Mouse (Mus musculus) heart, embryonic 15.5 days (tissue): ENCODE data around the gene Krt9. TPM values are rescaled to one million over a fixed set of nuclear protein-coding genes. Genes with fewer than 3 reads are reported as not detected.
A peak's percentile ranks its signal among the peaks of the same experiment; 100 is the strongest.

Experiments used
- ATAC-seq: fragments of 200-750 bp; cut with Nextera tagmentation; replicated peaks from 2 replicates; pipeline ENCODE4 v1.8.0; 2017; ENCODE audit warnings: low read depth, moderate TSS enrichment; ENCODE audit not compliant: insufficient number of reproducible peaks, insufficient read depth, low FRiP score
- H3K27ac ChIP-seq: fragments of 300-500 bp; sonication (generic); 2 replicates; pipeline ENCODE4 v1.5.1; 2015; ENCODE audit warnings: mild to moderate bottlenecking, inconsistent platforms
- H3K27me3 ChIP-seq: fragments of 300-500 bp; sonication (generic); 2 replicates; pipeline ENCODE4 v1.6.1; 2015; ENCODE audit warnings: inconsistent platforms
- H3K36me3 ChIP-seq: fragments of 300-500 bp; sonication (generic); 2 replicates; pipeline ENCODE4 v1.6.1; 2015; ENCODE audit warnings: mild to moderate bottlenecking, inconsistent platforms
- H3K4me1 ChIP-seq: fragments of 300-500 bp; sonication (generic); replicated peaks from 2 replicates; pipeline ENCODE4 v1.6.1; 2015; ENCODE audit warnings: inconsistent platforms
- H3K4me2 ChIP-seq: fragments of 300-500 bp; sonication (generic); 2 replicates; pipeline ENCODE4 v1.6.1; 2015; ENCODE audit warnings: inconsistent platforms, mild to moderate bottlenecking, moderate library complexity
- H3K4me3 ChIP-seq: fragments of 300-500 bp; sonication (generic); 2 replicates; pipeline ENCODE4 v1.5.1; 2015; ENCODE audit warnings: mild to moderate bottlenecking, inconsistent platforms
- H3K9ac ChIP-seq: fragments of 300-500 bp; sonication (generic); 2 replicates; pipeline ENCODE4 v1.6.1; 2015; ENCODE audit warnings: mild to moderate bottlenecking, inconsistent platforms
- H3K9me3 ChIP-seq: fragments of 300-500 bp; sonication (generic); replicated peaks from 2 replicates; pipeline ENCODE4 v1.6.1; 2016; ENCODE audit warnings: inconsistent platforms
- WGBS: fragments of 180-500 bp; shearing (Covaris S2); methylation state at CpG from one replicate; pipeline ENCODE4 v1.1.7; 2015; ENCODE audit warnings: mixed read lengths; 5-methylcytosine and 5-hydroxymethylcytosine counted together
- polyA plus RNA-seq: library from polyadenylated mRNA; unstranded; fragments of >200 nt; fragmentation: Nextera tagmentation; extraction: Ambion mirVana; gene quantifications from 2 replicates; pipeline ENCODE4 v1.2.1, GENCODE M21; 2015

Gene Krt9
- polyA plus RNA-seq, 1 experiment from 2014 or later, result not detected

DNA sequence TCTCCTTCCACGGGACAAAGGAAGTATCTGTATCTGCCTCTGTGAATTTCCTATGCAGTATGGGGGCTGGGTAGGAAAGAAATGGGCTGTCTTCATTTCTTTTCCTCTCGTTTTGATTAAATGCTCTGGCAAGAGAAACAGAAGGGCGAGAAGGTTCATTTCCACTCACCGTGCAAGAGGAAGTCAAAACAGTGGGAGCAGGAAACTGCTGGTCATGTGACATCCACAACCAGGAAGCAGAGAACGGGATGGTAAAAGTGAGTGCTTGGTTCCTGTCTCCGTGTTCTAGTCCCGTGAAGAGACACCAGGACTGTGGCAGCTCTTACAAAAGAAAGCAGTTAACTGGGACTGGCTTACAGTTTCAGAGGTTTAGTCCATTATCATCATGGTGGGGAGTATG lies 11.3 kb downstream of the Krt9 start:
- no peak for ATAC-seq
- Histone ChIP-seq H3K4me3 (no peak overlapping the region), H3K9ac (no peak overlapping the region), H3K27me3 (no peaks in the 10 kb centered on the region), H3K27ac (no peak overlapping the region), H3K9me3 (0 out of 2 replicates have a peak, but pooled peaks cover 2% of the 10 kb centered on the region), H3K4me1 (no peaks in the 10 kb centered on the region), H3K36me3 (no peaks in the 10 kb centered on the region), H3K4me2 (no peak overlapping the region)
- WGBS, result 57% methylated on average over 7 of the region's 7 CpGs

DNA sequence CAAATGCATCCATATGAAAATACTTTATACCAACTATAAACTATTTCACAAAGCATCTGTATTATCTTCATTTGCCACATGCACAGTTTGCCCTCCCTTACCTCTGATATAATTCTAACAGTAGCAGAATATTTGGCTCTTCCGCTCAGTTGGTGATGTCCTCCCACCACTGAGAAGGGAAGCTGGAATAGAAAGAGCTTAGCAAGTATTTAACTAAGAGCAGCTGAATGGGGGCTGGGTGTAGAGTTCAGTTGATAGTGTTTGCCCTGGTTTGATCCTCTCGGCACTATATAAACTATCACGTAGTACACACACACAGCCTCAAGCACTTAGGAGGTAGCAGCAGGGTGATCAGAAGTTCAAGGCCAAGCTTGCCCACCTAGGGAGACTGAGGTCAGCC lies 13.8 kb downstream of the Krt9 start:
- WGBS, result 59% methylated on average over 3 of the region's 3 CpGs
- no peak overlapping the region for H3K4me2 ChIP-seq
- no peak for ATAC-seq

DNA sequence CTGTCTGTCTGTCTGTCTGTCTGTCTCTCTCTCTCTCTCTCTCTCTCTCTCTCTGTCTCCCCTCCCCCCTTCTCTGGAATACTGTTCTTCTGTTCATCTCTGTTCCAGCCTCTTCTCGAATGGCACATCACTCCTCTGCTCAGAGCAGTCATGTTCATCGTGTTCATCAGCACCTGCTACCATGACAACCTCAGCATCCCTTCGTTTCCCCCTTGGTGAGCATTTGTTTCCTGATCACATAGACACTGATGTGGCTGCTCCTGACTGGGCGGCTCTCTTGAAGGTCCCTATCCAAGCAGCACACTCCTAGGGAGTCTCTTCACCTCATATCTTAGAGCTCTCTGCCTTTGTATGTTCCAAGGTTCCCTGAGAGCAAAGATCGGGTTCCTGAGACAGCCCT lies 14.7 kb downstream of the Krt9 start:
- WGBS, result 66% methylated on average over 5 of the region's 5 CpGs
- no peak for ATAC-seq

More for the DNA sequence above, 13.8 kb downstream of the Krt9 start:
- Histone ChIP-seq H3K9ac (no peak overlapping the region), H3K27ac (no peak overlapping the region), H3K36me3 (no peaks in the 10 kb centered on the region), H3K27me3 (no peaks in the 10 kb centered on the region), H3K9me3 (0 out of 2 replicates have a peak, but pooled peaks cover 2% of the 10 kb centered on the region), H3K4me3 (no peak overlapping the region), H3K4me1 (no peaks in the 10 kb centered on the region)

DNA sequence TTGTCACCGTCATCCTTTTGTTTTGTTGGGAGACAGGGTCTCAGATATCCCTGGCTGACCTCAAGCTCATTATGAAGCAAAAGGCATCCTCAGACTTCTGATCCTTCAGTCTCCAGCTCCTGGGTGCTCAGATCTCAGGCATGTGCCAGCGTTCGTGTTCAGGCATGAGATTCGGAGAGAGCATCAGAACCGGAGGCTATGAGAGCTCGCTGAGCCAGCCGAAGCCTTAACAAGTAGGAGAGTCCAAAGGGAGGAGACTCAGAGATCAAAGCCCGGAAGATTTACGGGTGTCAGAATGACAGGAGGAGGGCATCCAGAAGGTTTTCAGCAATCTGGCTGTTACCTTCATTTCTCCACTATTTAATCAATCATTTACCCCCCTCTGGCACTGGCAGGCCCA lies 16.3 kb downstream of the Krt9 start:
- Histone ChIP-seq H3K4me1 (no peaks in the 10 kb centered on the region), H3K9ac (no peak overlapping the region), H3K36me3 (no peaks in the 10 kb centered on the region), H3K9me3 (0 out of 2 replicates have a peak, but pooled peaks cover under 1% of the 10 kb centered on the region), H3K27me3 (no peaks in the 10 kb centered on the region), H3K4me2 (no peak overlapping the region), H3K27ac (no peak overlapping the region), H3K4me3 (no peak overlapping the region)
- WGBS, result 68% methylated on average over 9 of the region's 9 CpGs
- ATAC-seq, result no peak

More for the DNA sequence above, 14.7 kb downstream of the Krt9 start:
- Histone ChIP-seq H3K4me2 (no peak overlapping the region), H3K4me3 (no peak overlapping the region), H3K27ac (no peak overlapping the region), H3K9ac (no peak overlapping the region), H3K27me3 (no peaks in the 10 kb centered on the region), H3K36me3 (no peaks in the 10 kb centered on the region), H3K4me1 (no peaks in the 10 kb centered on the region), H3K9me3 (0 out of 2 replicates have a peak, but pooled peaks cover 2% of the 10 kb centered on the region)

DNA sequence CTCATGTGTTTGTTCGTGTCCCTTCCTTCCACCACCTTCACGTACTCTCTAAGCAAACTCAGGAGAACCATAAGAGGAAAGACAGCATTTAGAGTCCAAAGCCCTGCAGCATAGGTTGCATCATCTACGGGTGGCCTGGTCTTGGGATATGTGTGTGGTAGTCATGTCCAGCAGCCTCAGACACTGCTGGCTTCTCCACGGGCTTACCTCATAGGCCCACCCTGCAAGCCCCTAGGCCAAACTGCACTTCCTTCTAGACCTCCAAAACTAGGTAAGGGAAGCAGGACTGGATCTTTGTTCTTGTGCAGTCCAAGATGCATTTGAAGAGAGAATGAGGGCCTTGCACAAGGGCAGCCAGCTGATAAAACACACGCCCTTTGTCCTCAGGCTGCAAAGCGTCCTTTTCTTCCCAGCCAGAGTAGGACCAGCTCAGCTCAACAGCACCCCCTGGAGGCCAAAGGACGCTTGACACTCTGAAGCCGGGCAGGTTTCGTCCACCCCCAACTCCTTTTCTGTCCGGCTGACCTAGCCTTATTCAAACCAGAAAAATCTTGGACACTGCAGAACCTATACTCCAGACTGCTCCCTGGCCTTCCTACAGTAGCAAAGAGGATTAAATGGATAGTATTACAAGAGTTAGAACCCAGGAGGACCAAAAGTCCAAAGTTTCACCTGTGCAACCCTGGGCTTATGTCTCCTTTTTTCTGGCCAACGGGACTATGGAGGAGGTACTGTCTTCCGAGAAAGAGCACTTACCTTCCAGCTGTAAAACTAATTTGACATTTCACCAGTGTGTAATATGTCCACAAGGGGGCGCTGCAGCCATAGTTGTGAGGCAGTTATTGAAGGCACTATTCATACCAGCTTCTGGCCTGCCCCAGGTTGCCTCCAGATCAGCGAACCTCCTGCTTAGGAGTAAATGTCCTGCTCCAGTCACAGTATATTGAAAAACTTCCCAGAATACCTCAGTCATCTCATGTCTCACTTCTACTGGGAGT lies 24.0 kb downstream of the Krt9 start:
- Histone ChIP-seq H3K27me3 (no peaks in the 10 kb centered on the region), H3K4me3 (no peak overlapping the region), H3K9me3 (no peaks in the 10 kb centered on the region), H3K9ac (no peak overlapping the region), H3K27ac (peak overlapping the region; percentile 34; the same call in 1 of the 2 replicates), H3K36me3 (no peaks in the 10 kb centered on the region), H3K4me1 (peaks cover 17% of the 10 kb centered on the region), H3K4me2 (peak overlapping the region; percentile 30; the same call in 1 of the 2 replicates)
- ATAC-seq, result no peak
- WGBS, result 25% methylated on average over 14 of the region's 14 CpGs

DNA sequence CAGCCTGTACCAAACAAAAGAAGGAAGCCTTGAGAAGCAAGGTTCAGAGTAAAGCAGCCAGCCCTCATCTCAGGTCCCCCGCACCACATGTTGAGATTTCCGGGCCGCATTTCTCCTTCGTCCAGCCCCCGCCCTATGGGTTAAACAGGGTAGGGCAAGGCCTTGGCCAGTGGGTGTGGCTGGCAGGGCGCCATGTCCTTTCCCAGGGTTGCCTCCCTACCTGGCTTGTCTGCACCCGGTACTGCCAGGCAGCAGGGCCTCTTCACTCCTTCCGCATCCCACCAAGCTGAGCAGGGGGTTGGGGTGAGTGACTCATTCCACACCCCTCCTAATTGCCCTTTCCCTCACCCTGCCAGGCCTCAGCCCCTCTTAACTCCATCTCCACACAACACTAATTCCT lies 25.0 kb downstream of the Krt9 start:
- Histone ChIP-seq H3K4me1 (peaks cover 17% of the 10 kb centered on the region), H3K27me3 (no peaks in the 10 kb centered on the region), H3K27ac (0 out of 2 replicates have a peak overlapping the region, but pooled peaks have one; percentile 16), H3K9me3 (no peaks in the 10 kb centered on the region), H3K4me2 (no peak overlapping the region), H3K4me3 (no peak overlapping the region), H3K36me3 (no peaks in the 10 kb centered on the region), H3K9ac (no peak overlapping the region)
- 47% methylated on average over 8 of the region's 8 CpGs for WGBS
- ATAC-seq, result peak; percentile 36; the same call in 1 of the 2 replicates

DNA sequence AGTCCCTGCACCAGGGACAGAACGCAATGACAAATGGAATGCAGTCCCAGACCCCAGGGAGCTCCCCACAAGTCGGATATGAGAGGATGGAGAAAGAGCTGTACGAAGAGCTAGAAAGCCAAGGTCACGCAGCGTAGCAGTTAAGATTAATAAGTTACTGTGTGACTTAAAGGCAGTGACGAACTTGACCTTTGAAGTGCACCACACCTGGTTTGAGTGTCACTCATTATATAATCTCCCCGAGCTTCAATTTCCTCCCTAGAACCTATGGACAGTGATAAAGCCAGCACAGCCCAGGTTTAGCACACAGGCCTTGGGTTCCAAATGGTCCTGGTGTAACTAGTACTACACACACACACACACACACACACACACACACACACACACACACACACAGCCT lies 28.7 kb downstream of the Krt9 start:
- Histone ChIP-seq H3K9ac (no peak overlapping the region), H3K4me3 (no peak overlapping the region), H3K27me3 (no peaks in the 10 kb centered on the region), H3K36me3 (no peaks in the 10 kb centered on the region), H3K27ac (no peak overlapping the region), H3K4me1 (peaks cover 16% of the 10 kb centered on the region), H3K4me2 (no peak overlapping the region), H3K9me3 (no peaks in the 10 kb centered on the region)
- WGBS, result 56% methylated on average over 7 of the region's 7 CpGs
- no peak for ATAC-seq

DNA sequence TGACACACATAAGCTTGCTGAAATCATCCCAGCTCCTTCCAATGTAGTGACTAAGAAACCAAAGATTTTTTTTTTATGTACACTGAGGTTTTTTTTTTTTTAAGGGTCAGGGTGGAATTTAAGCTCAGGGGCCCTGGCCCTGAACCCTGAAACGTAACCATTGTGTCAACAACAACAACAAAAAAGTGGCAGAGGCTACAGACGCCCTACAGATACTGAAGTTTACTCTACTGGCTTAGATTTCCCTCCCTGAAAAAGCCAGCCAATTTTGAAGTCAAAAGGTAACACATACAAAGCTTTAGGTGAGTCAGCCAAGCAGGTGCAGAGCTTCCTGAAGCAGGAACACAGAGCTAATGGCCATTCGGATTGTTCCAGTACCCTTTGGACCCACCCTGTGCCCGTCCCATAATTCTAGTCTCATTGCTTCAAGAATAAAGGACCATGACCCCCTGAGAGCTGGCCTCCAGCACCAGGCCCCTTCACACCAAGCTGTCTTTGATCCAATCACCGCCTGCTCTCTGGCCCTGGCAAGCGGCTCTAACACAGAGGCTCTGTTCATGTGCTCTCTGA lies 35.1 kb downstream of the Krt9 start:
- Histone ChIP-seq H3K36me3 (no peaks in the 10 kb centered on the region), H3K9me3 (no peaks in the 10 kb centered on the region), H3K4me1 (no peaks in the 10 kb centered on the region), H3K27me3 (no peaks in the 10 kb centered on the region), H3K9ac (no peak overlapping the region), H3K4me3 (no peak overlapping the region), H3K4me2 (no peak overlapping the region), H3K27ac (no peak overlapping the region)
- 68% methylated on average over 6 of the region's 6 CpGs for WGBS
- no peak for ATAC-seq

DNA sequence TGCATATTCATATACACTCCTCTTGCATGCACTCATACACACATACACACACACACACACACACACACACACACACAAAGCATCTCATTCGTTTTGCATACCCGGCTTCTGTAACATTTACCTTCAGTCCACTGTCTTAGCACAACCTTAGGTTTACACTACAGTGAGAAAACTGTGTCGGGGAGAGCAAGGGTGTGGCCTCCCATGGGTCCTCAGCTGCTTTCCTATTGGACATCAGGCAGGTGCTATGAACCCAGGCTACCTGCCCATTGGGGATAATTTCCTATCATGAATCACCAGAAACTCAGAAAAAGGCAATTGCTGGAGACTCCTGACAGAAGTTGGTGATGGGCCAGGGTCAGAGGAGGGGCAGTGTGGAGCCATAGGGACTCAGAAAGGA lies 35.7 kb downstream of the Krt9 start:
- H3K27ac ChIP-seq, result no peak overlapping the region
- H3K36me3 ChIP-seq, result no peaks in the 10 kb centered on the region
- no peak overlapping the region for H3K9ac ChIP-seq
- no peak overlapping the region for H3K4me2 ChIP-seq
- 76% methylated on average over 3 of the region's 3 CpGs for WGBS
- no peak overlapping the region for H3K4me3 ChIP-seq
- no peak for ATAC-seq
- no peaks in the 10 kb centered on the region for H3K4me1 ChIP-seq
- H3K9me3 ChIP-seq, result no peaks in the 10 kb centered on the region
- no peaks in the 10 kb centered on the region for H3K27me3 ChIP-seq

DNA sequence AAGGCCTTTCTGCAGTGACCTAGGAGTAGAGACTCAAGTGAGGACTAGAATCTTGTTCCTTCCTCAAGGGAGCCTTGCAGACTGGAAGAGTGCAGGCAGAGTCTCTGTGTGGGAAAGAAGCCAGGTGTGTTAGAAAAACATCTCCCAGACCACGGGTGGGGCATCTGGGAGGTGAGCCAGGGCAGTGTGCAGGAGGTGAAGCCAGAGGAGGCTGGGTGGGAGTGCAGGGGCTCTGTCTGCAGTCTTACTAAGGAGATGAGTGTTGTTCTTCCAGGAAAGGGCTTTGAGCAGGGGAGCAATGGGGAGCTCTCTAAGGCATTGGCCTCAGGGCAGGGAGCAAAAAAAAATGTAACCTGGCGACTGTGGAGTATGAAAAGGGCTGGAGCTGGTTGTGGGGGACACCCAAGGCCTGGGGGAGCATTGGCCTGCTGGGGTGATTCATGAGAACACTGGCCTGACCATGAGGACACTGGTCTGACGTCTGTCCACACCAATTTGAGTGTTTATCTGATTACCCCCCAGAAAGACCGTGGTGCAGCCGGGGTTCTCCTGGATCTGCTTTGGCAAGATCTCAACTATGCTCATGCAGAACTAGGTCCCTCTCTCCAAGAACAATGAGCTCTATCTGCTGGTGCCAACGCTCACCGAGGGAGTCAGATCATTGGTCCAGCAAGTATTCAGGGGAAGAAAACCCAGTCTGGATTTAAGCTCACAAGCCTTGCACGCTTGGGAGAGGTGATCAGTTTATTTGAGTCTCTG lies 37.4 kb downstream of the Krt9 start:
- H3K4me1 ChIP-seq, result no peaks in the 10 kb centered on the region
- no peak overlapping the region for H3K27ac ChIP-seq
- H3K36me3 ChIP-seq, result no peaks in the 10 kb centered on the region
- ATAC-seq, result no peak
- H3K9ac ChIP-seq, result no peak overlapping the region
- H3K4me3 ChIP-seq, result no peak overlapping the region
- H3K4me2 ChIP-seq, result no peak overlapping the region
- WGBS, result 42% methylated on average over 8 of the region's 8 CpGs
- H3K27me3 ChIP-seq, result no peaks in the 10 kb centered on the region
- H3K9me3 ChIP-seq, result no peaks in the 10 kb centered on the region
